Mouse (Mus musculus) lung, postnatal 25 days (tissue): ENCODE data around the gene Marco.

Source experiments
- DNase-seq: peaks from one replicate; pipeline ENCODE4 v3.0.0; 2022; ENCODE audit warnings: low spot score

Gene Marco

GRCm38 (mm10) chr1:120504924-120505323, at the start of gene Marco:
Gene Marco, minus strand, starts transcription at chr1:120505024.
- DNase-seq = no peak

- DNase-seq = no peak
These were observed 34.7 kb upstream of the Marco start for GRCm38 (mm10) chr1:120539506-120540029.

GRCm38 (mm10) chr1:120536998-120537397, 32.2 kb upstream of the Marco start:
- DNase-seq = no peak

GRCm38 (mm10) chr1:120535919-120536318, 31.1 kb upstream of the Marco start:
- DNase-seq = no peak

GRCm38 (mm10) chr1:120532321-120532916, 27.6 kb upstream of the Marco start:
- DNase-seq = peak; percentile 17

- DNase-seq = peak; percentile 14
These were observed 26.9 kb upstream of the Marco start for GRCm38 (mm10) chr1:120531770-120532169.

- peak; percentile 8 for DNase-seq
These were observed 25.1 kb upstream of the Marco start for GRCm38 (mm10) chr1:120529881-120530280.

GRCm38 (mm10) chr1:120517618-120518017, 12.8 kb upstream of the Marco start:
- peak; percentile 21 for DNase-seq

GRCm38 (mm10) chr1:120510311-120510710, 5.5 kb upstream of the Marco start:
- no peak for DNase-seq

- DNase-seq = peak; percentile 30
These were observed 4.2 kb upstream of the Marco start for GRCm38 (mm10) chr1:120508976-120509375.

- no peak for DNase-seq
These were observed 646 bp downstream of the Marco start for GRCm38 (mm10) chr1:120504046-120504710.

GRCm38 (mm10) chr1:120501496-120501895, 3.3 kb downstream of the Marco start:
- no peak for DNase-seq

GRCm38 (mm10) chr1:120498036-120498435, 6.8 kb downstream of the Marco start:
- peak; percentile 6 for DNase-seq

GRCm38 (mm10) chr1:120480937-120481336, 23.9 kb downstream of the Marco start:
- DNase-seq = no peak

GRCm38 (mm10) chr1:120474825-120475224, 30.0 kb downstream of the Marco start:
- no peak for DNase-seq

GRCm38 (mm10) chr1:120468891-120469290, 35.9 kb downstream of the Marco start:
- DNase-seq = peak; percentile 12

- peak; percentile 7 for DNase-seq
These were observed 37.5 kb downstream of the Marco start for GRCm38 (mm10) chr1:120467323-120467722.

- DNase-seq = no peak
These were observed 38.1 kb downstream of the Marco start for GRCm38 (mm10) chr1:120466751-120467150.

- DNase-seq = no peak
These were observed 45.8 kb downstream of the Marco start for GRCm38 (mm10) chr1:120459032-120459431.

- DNase-seq = no peak
These were observed 46.3 kb downstream of the Marco start for GRCm38 (mm10) chr1:120458524-120458923.

GRCm38 (mm10) chr1:120451486-120452270, 53.1 kb downstream of the Marco start:
- DNase-seq = peak; percentile 10

GRCm38 (mm10) chr1:120449662-120450061, 55.2 kb downstream of the Marco start:
- peak; percentile 7 for DNase-seq

- DNase-seq = no peak
These were observed 61.6 kb downstream of the Marco start for GRCm38 (mm10) chr1:120443228-120443639.
